Comparison of ENCODE assay signal across 10 mouse cellular contexts in genomic region chr2:33018026-33018425, GRCm38 (mm10). TPM values are rescaled to one million over a fixed set of nuclear protein-coding genes. Genes with fewer than 3 reads are reported as not detected.
DNase-seq lines count a peak whose midpoint lies in the region; ATAC-seq lines count a peak whose summit lies in the region.
"Had no signal": no experiment of that assay in that cellular context is flagged by ENCODE, and none has a peak within 500 bp of the region (broad histone marks: within the 10 kb centered on the region; RNA-seq: fewer than 3 reads in every experiment).

No protein-coding gene starts in this region.

- 15% methylated on average over 6 of the region's 6 CpGs for WGBS in midbrain, embryonic 11.5 days
- 13% methylated on average over 6 of the region's 6 CpGs for WGBS in midbrain, embryonic 16.5 days

- no peak for ATAC-seq in midbrain, embryonic 11.5 days (ENCODE audit: low FRiP score)
- ATAC-seq in midbrain, embryonic 16.5 days: no peak
- no peak for ATAC-seq in megakaryocyte, adult 5-6 weeks (ENCODE audit: poor library complexity, severe bottlenecking)

- peak; percentile 90 for DNase-seq in midbrain, embryonic 11.5 days (ENCODE audit: low spot score, missing footprints)
- DNase-seq in adrenal gland, adult 2 months: peak; percentile 68
- peak; percentile 20 to 39 for DNase-seq in gastrocnemius, postnatal 36 days
- DNase-seq in lung, postnatal 4 days: peak; percentile 50 to 64
- DNase-seq in cerebellum, postnatal 14 days: no peak
- DNase-seq in layer of hippocampus, adult 11-12 months (ENCODE audit: low spot score): no peak

- H3K4me1 ChIP-seq in midbrain, embryonic 11.5 days (ENCODE audit: control insufficient read depth, insufficient read depth, low read length): 0 out of 2 replicates have a peak, but pooled peaks cover 2% of the 10 kb centered on the region
- no peaks in the 10 kb centered on the region for H3K4me1 ChIP-seq in midbrain, embryonic 16.5 days (ENCODE audit: control insufficient read depth, insufficient read depth, low read length)
- H3K4me1 ChIP-seq: embryonic facial prominence, embryonic 15.5 days had no signal

- H3K4me2 ChIP-seq in midbrain, embryonic 11.5 days: no peak overlapping the region
- no peak overlapping the region for H3K4me2 ChIP-seq in midbrain, embryonic 16.5 days (ENCODE audit: low read length)
- H3K4me2 ChIP-seq: embryonic facial prominence, embryonic 15.5 days had no signal

- H3K9me3 ChIP-seq in midbrain, embryonic 11.5 days (ENCODE audit: control insufficient read depth, low read length): no peaks in the 10 kb centered on the region
- no peaks in the 10 kb centered on the region for H3K9me3 ChIP-seq in midbrain, embryonic 16.5 days (replicated peaks; ENCODE audit: control insufficient read depth, low read length, poor library complexity, severe bottlenecking)
- H3K9me3 ChIP-seq: embryonic facial prominence, embryonic 15.5 days had no signal

- no peak overlapping the region for H3K27ac ChIP-seq in midbrain, embryonic 11.5 days (ENCODE audit: low read depth, low read length)
- H3K27ac ChIP-seq in midbrain, embryonic 16.5 days (ENCODE audit: low read length): no peak overlapping the region
- H3K27ac ChIP-seq: embryonic facial prominence, embryonic 15.5 days had no signal

- no peaks in the 10 kb centered on the region for H3K27me3 ChIP-seq in midbrain, embryonic 11.5 days (ENCODE audit: control insufficient read depth, insufficient read depth, low read length)
- H3K27me3 ChIP-seq in midbrain, embryonic 16.5 days (ENCODE audit: control insufficient read depth, insufficient read depth, low read depth, low read length): no peaks in the 10 kb centered on the region
- H3K27me3 ChIP-seq: embryonic facial prominence, embryonic 15.5 days had no signal

- H3K36me3 ChIP-seq in midbrain, embryonic 11.5 days (ENCODE audit: control insufficient read depth, insufficient read depth, low read length): no peaks in the 10 kb centered on the region
- peaks cover 14% of the 10 kb centered on the region for H3K36me3 ChIP-seq in midbrain, embryonic 16.5 days (ENCODE audit: control insufficient read depth, insufficient read depth, low read length)
- H3K36me3 ChIP-seq: embryonic facial prominence, embryonic 15.5 days had no signal

- H3K4me3 ChIP-seq in midbrain, embryonic 11.5 days (ENCODE audit: low read depth, low read length): no peak overlapping the region
- no peak overlapping the region for H3K4me3 ChIP-seq in midbrain, embryonic 16.5 days (ENCODE audit: low read depth, low read length)
- H3K4me3 ChIP-seq: embryonic facial prominence, embryonic 15.5 days; megakaryocyte, embryonic 14.5 days had no signal

- intact Hi-C loops in gastrocnemius, postnatal 36 days (cut with DNase I): no loop called here

- H3K9ac ChIP-seq in midbrain, embryonic 11.5 days (ENCODE audit: low read length): no peak overlapping the region
- no peak overlapping the region for H3K9ac ChIP-seq in midbrain, embryonic 16.5 days (ENCODE audit: low read depth, low read length)
- H3K9ac ChIP-seq: embryonic facial prominence, embryonic 15.5 days had no signal

RNA-seq across cellular contexts. Expression of gene Slc2a8, which starts 36.1 kb away (rescaled TPM):
- polyA plus RNA-seq in midbrain, embryonic 11.5 days (2014; fragmentation: Nextera tagmentation; extraction: Ambion mirVana): 8.4 and 9.5 TPM in 2 replicates
- polyA plus RNA-seq in midbrain, embryonic 16.5 days (2015; fragmentation: Nextera tagmentation; extraction: Ambion mirVana): 20.7 and 21.7 TPM in 2 replicates
- 10 to 100 TPM; 14.1 to 23.9 TPM for total RNA-seq in adrenal gland, adult 2 months (2021)
- polyA plus RNA-seq in adrenal gland, adult 2 months (2012; rRNA removed): 525 and 573 TPM in 2 replicates
- total RNA-seq in gastrocnemius, postnatal 36 days (2021): 1 to 10 TPM; 9.1 to 10.0 TPM
- 1.4 and 1.5 TPM in 2 replicates for total RNA-seq in megakaryocyte, adult 5-6 weeks (2015)
- 0.89 and 1.8 TPM in 2 replicates for total RNA-seq in megakaryocyte, adult 5-6 weeks (2017)

RNA-seq across cellular contexts. Expression of gene Lrsam1, which starts 56.6 kb away (rescaled TPM):
- polyA plus RNA-seq in midbrain, embryonic 11.5 days (2014; fragmentation: Nextera tagmentation; extraction: Ambion mirVana): 9.2 and 9.3 TPM in 2 replicates
- 24.7 and 29.0 TPM in 2 replicates for polyA plus RNA-seq in midbrain, embryonic 16.5 days (2015; fragmentation: Nextera tagmentation; extraction: Ambion mirVana)
- total RNA-seq in adrenal gland, adult 2 months (2021): 10 to 100 TPM; 18.0 to 25.6 TPM
- 24.8 and 26.0 TPM in 2 replicates for polyA plus RNA-seq in adrenal gland, adult 2 months (2012; rRNA removed)
- total RNA-seq in gastrocnemius, postnatal 36 days (2021): 1 to 10 TPM; 9.1 to 9.4 TPM
- total RNA-seq in megakaryocyte, adult 5-6 weeks (2015): 3.2 and 5.5 TPM in 2 replicates
- total RNA-seq in megakaryocyte, adult 5-6 weeks (2017): 7.2 and 10.6 TPM in 2 replicates

RNA-seq across cellular contexts. Expression of gene Rpl12, which starts 56.7 kb away (rescaled TPM):
- 129 and 155 TPM in 2 replicates for polyA plus RNA-seq in midbrain, embryonic 11.5 days (2014; fragmentation: Nextera tagmentation; extraction: Ambion mirVana)
- polyA plus RNA-seq in midbrain, embryonic 16.5 days (2015; fragmentation: Nextera tagmentation; extraction: Ambion mirVana): 76.2 and 81.9 TPM in 2 replicates
- 100 to 1,000 TPM; 136 to 149 TPM for total RNA-seq in adrenal gland, adult 2 months (2021)
- 146 and 165 TPM in 2 replicates for polyA plus RNA-seq in adrenal gland, adult 2 months (2012; rRNA removed)
- 10 to 100 TPM; 45.3 to 75.3 TPM for total RNA-seq in gastrocnemius, postnatal 36 days (2021)
- 1,104 and 1,138 TPM in 2 replicates for total RNA-seq in megakaryocyte, adult 5-6 weeks (2015)
- total RNA-seq in megakaryocyte, adult 5-6 weeks (2017): 1,103 and 1,144 TPM in 2 replicates

Comparison
In these comparisons a context has a peak if more than half of its experiments do, and no peak if none do; other contexts are left out.
1. DNase-seq: peak in midbrain, embryonic 11.5 days (single experiment), adrenal gland, adult 2 months (single experiment), gastrocnemius, postnatal 36 days (2 of 2) and lung, postnatal 4 days (2 of 2); none in cerebellum, postnatal 14 days (0 of 2) and layer of hippocampus, adult 11-12 months (single experiment).
2. RNA of gene Rpl12, which starts 56.7 kb away (total RNA-seq): 1,103 to 1,144 TPM in megakaryocyte, adult 5-6 weeks; 136 to 149 TPM in adrenal gland, adult 2 months and 45.3 to 75.3 TPM in gastrocnemius, postnatal 36 days; every median in the first group is over 4 times any median in the second.